Mouse (Mus musculus) urinary bladder, adult 2 months (tissue): ENCODE data around the gene 1700030K09Rik. TPM values are rescaled to one million over a fixed set of nuclear protein-coding genes. Genes with fewer than 3 reads are reported as not detected.

Source experiments
- DNase-seq: peaks from one replicate; pipeline ENCODE4 v3.0.0; 2022; ENCODE audit warnings: low spot score
- polyA plus RNA-seq: library from polyadenylated mRNA; depleted of rRNA; stranded (reverse); fragments of >200 nt; gene quantifications from 2 replicates; pipeline ENCODE4 v1.2.3, GENCODE M21; 2012; rRNA removed

Gene 1700030K09Rik
- polyA plus RNA-seq, 1 experiment = 9.3 TPM

- no peak for DNase-seq
These were observed 61.1 kb downstream of the 1700030K09Rik start for GRCm38 (mm10) chr8:72504637-72505314.

DNA sequence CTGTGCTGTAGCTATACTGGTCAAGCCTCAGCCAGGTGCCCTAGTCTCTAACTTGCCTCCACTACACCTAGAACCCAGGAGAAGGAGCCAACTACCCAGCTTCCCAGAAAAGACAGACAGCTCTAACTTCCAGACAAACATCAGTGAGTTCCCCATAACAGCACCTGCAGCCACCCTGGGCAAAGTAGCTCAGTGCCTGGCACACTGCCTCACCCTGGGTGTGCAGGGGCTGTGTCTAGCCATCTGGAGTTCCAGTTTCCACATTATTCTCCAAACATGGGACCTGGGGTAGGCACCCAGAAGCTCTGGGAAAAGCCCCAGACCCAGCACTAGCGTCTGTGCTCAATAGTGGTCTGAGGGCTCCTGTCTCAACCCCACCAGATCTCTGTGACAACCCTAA, 63.8 kb downstream of the 1700030K09Rik start:
- DNase-seq = no peak

Other genes starting within 250 kb of the 1700030K09Rik start
- gene Cib3, start 231.0 kb upstream of the 1700030K09Rik start, polyA plus RNA-seq = 0.04 and 0.11 TPM in 2 replicates
- gene Gm11034, start 230.2 kb upstream of the 1700030K09Rik start, polyA plus RNA-seq = not detected in 2 replicates
- gene Fam32a, start 224.2 kb upstream of the 1700030K09Rik start, polyA plus RNA-seq = 70.7 and 77.4 TPM in 2 replicates
- 75.1 TPM in 2 replicates for gene Ap1m1, start 203.9 kb upstream of the 1700030K09Rik start, polyA plus RNA-seq
- 6.2 and 8.5 TPM in 2 replicates for gene Gm10282, start 138.6 kb upstream of the 1700030K09Rik start, polyA plus RNA-seq
- gene Klf2, start 124.8 kb upstream of the 1700030K09Rik start, polyA plus RNA-seq = 32.4 and 36.7 TPM in 2 replicates
- gene Eps15l1, start 22.4 kb upstream of the 1700030K09Rik start, polyA plus RNA-seq = 52.1 and 54.6 TPM in 2 replicates
- 0.98 and 1.2 TPM in 2 replicates for gene Calr3, start within 50 bp of the 1700030K09Rik start, polyA plus RNA-seq
- gene Cherp, start 31.3 kb downstream of the 1700030K09Rik start, polyA plus RNA-seq = 27.4 and 38.5 TPM in 2 replicates
- 21.4 and 22.2 TPM in 2 replicates for gene Slc35e1, start 48.7 kb downstream of the 1700030K09Rik start, polyA plus RNA-seq
- gene Med26, start 104.4 kb downstream of the 1700030K09Rik start, polyA plus RNA-seq = 8.9 and 9.8 TPM in 2 replicates
- gene Smim7, start 127.2 kb downstream of the 1700030K09Rik start, polyA plus RNA-seq = 60.1 and 70.8 TPM in 2 replicates
- 80.0 and 91.5 TPM in 2 replicates for gene Tmem38a, start 128.2 kb downstream of the 1700030K09Rik start, polyA plus RNA-seq
- gene Nwd1, start 202.8 kb downstream of the 1700030K09Rik start, polyA plus RNA-seq = 0.15 and 0.41 TPM in 2 replicates